Mouse (Mus musculus) adrenal gland, adult (tissue): ENCODE measurements around the gene Elavl3.
"Not testable (repeated sequence)": the region's sequence is repeated elsewhere in the genome, so short reads cannot be mapped to it uniquely, and the experiment has no call there.

ENCODE experiments used
- DNase-seq, 2 experiments: peaks; one replicate each; pipeline ENCODE4 v3.0.0; 2022 to 2023; ENCODE audit warnings: low spot score in 1 of 2; ENCODE audit not compliant: inconsistent age in 2 of 2

The Elavl3 gene

DNA sequence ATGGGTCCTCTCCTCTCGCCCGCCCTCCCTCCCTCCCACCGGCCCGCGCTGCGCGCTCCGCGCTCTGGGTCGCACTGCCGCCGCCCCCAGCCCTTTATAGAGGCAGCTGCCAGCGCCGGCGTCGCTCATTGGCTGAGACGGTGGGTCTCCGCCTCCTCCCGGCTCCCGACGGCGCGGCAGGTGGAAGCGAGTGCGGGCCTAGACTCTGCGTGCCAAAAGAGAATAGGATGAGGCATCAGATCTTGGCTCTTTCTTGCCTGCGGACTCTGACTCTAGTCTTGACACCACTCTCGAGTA lies at the start of gene Elavl3:
Elavl3 (minus strand) TSS at position 66 of the 297 bp plus-strand sequence.
- DNase-seq = peak in 1 of 2 experiments; percentile 42

DNA sequence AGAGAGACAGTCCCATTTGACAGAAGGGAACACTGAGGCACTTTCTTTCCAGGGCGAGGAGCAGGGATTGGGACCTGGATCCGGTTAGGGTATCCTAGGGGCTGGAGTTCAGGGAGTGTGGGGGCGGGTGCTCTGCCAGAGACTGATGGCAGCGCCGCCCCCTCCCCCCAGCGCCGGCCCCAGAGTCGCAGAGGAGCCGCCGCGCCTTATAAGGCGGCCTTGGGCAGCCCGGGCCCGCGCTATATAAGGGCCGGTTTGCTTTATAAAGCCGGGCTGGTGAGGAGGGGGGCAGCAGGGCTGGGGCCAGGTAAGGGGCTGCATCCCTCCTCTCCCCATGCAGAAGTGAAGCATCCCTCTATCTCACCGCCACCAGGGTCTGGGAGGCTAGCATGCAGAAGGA lies 48.1 kb upstream of the Elavl3 start:
- DNase-seq = no peak

DNA sequence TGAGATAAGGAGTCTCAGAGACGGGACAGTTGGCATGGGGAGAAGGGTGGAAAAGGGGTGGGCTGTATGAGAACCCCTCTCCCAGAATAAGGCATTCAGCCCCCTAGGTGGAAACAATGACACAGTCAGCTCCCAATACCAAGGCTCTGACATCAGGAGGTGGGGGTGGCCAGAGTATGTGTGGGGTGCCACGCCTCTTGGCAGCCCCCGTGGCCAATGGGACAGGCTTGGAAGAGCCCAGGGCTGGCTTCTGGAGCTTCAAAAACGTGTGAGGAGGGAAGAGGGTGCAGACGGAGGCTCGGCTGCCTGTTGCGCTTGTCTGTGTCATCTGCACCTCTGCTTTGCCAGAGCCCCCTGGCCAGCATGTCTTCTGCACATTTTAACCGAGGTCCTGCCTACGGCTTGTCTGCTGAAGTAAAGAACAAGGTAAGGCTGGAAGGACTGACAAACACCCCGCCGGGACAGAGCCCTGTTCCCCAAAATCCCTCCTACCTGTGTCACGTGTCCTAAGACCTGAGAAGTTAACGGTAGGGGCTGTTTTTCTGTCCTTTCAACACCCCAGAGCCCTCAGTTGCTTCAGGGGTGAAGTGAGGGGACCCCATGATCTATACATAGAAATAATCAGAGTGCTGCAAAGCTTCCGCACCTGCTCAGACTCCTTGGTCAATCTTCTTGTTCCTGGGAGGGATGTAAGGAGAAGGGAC lies 47.3 kb upstream of the Elavl3 start, which contains the start of gene Cnn1:
Cnn1 (plus strand) TSS at position 224 of the 704 bp plus-strand sequence.
- peak in 1 of 2 experiments; percentile 43 for DNase-seq

DNA sequence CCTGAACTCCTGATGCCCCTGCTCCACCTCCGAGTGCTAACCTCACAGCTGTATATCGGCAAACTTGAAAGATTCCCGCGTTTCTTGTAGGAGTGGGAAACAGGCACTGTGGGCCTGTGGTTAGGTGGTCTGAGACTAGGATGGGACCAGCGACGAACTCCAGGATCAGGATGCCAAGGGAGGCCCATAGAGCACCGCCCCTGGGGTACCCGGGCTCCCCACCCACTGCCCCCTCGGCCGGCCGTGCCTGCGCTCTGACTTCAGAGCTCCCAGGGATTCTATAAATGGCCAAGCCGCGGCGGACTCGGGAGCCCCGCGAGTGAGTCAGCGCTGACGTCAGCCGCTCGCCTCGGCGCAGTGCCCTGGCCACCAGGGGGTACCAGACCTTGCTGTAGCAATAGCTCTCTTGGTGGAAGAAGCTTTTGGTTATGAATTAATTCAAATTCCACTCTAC lies 44.1 kb upstream of the Elavl3 start:
- DNase-seq = peak; percentile 89 to 96

DNA sequence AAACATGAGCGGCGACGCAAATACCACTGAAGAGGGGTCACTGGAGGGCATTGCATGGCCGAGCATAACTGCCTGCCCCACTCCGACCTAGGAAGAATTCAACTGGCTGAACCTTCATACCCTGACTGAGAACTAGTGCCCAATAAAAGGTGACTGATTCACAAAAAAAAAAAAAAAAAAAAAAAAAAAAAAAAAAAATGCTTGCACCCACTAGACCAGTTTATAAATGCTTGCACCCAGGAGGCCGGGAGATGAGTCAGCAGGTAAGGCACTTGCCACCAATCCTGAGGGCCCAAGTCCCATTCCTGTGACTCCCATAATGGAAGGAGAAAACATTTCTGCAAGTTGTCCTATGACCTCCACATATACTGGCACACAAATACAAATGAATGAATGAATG lies 40.9 kb upstream of the Elavl3 start:
- DNase-seq = no peak

DNA sequence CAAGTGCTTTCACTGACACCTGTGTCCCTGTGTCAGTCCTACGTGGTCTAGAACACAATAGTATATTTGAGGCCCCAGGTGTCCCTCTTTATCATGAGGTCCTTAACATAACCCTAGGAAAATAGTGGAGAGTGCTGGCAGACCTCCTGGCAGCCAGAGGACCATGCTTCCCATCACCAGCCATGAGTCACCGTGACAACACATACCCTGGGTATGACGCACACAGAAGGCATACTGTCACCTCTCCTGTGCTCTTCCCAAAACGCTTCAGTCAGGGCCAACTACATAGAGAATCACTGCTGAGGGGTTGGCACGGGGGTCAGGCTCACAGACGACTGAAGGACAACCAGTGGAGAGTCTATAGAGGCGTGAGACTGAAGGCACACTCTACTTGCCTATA lies 38.2 kb upstream of the Elavl3 start:
- DNase-seq = peak; percentile 74 to 81

DNA sequence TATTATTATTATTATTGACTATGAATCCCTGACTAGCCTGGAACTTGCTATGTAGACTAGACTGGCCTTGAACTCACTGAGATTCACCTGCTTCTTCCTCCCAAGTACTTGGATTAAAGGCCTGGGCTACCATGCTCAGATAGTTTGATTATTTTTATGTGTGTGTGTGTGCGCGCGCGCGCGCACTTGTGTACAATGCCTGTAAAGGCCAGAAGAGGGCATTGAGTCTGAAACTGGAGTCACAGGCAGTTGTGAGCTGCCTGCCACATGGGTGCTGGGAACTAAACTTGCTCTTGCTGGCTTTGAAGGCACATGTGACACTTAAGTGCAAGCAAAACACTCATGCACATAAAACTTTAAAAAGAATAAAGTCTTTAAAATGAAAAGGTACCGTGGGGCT lies 37.5 kb upstream of the Elavl3 start:
- DNase-seq = no peak

DNA sequence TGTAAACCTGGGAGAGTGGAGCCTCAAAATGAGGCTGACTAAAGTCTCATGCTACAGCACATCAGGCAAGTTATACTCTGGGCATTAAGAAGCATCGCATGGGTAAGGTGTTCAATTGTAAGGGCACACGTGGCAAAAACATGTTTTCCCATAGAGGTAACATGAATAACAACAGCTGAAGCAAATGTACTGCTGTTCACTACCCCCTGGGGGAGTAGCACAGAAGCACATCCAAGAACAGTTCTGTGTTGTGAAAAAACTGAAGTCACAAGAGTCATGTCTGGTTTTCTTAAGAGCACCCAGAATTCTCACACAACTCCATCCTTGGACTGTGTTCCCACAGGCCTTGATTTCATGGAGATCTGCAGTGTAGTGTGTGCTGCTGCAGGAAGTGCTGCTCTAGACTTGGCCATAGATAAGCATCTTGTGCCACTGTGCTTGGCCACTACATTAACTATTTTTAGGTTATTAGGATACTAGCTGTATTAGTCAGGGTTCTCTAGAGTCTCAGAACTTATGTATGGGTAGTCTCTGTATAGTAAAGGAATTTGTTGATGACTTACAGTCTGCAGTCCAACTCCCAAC lies 35.3 kb upstream of the Elavl3 start:
- no peak for DNase-seq

DNA sequence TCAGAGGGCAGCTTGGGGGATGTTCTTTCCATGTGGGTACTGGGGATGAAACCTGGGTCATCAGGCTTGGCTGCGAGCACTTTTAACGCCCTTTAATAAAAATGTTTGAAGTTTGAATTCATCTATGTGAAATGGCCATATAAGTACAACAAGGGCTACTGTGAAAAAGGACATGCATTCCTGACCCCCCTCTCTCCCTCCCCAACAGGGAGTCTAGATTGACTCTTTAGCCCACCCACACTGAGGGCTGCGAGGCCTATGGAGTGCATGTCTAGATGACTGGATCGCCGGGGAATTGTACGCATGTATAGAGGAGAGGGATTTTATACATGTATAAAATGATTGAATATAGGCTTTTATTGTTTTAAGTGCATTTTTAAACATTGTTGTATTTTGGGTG lies 34.2 kb upstream of the Elavl3 start:
- DNase-seq = no peak

DNA sequence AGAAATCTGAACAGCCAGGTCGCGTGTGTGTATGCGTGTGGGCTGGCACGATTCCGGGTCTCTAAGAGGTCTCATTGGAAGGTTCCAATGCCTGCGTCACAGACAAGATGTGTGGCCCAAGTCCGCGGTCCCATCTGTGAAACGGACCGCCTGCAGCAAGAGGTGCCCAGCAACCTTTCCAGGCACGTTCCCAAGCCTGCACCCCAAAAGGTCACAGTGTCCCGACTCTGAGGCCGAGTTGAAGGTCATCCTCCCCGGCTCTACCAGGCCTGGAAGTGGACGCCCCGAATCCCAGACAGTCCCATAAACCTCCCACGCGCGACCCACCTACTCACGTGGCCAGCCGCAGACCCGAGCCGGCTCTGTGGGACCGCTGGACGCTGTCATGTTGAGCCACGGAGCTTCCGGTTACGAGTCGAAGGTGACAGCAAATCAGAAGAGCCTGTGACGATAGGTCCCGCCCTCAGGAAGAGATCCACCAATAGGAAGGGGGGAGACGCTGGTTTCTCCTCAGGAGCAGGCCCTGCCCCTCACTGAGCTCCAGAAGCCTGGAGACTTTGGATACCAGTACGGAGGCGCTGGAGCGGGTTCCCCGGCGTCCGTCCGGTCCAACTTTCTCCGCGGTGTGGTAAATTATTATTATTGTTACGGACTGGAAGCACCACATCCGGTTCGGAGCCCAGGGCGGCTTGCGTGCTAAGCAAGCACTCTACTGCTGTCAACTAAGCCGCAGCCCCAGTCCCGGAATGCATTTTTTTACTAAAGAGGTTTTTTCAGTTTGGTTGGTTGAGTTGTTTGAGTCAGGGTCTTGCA lies 33.4 kb upstream of the Elavl3 start, which contains the start of gene Ecsit:
Ecsit (minus strand) TSS at position 417 of the 813 bp plus-strand sequence.
- DNase-seq = peak; percentile 95 to 98

DNA sequence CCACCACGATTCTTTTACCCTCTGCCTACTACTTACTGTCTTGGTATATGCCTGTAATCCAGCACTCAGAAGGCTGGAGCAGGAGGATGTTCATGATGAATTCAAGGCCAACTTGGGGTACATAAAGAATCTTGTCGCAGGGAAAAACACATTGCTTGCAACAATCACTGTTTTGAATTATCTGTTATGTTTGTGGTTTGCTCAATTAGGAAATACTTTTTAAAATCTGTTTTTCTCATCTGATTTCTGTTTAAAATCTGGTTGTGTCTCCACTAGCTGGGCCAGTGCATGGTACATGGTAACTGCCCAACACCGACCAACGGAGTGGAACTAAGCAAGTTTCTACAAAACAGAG lies 32.8 kb upstream of the Elavl3 start:
- no peak for DNase-seq

DNA sequence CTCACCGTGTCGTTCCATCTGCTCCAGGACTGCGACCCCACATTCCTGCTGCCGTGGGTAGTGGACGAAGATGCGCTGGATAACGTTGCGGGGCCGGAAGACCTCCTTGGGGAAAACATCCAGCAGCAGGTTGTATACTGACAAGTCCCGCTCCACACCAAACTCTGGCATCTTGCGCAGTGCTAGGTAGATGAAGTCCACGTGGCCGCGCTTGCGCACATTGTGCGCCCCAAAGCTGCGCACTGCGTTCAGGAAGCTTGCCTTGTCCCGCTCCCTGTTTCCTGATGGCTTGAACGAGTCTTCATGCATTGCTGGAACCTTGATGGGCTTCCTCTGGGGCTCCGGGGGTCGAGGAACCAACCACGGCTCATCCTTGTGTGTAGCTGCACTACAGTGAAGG lies 24.4 kb upstream of the Elavl3 start:
- DNase-seq = no peak

DNA sequence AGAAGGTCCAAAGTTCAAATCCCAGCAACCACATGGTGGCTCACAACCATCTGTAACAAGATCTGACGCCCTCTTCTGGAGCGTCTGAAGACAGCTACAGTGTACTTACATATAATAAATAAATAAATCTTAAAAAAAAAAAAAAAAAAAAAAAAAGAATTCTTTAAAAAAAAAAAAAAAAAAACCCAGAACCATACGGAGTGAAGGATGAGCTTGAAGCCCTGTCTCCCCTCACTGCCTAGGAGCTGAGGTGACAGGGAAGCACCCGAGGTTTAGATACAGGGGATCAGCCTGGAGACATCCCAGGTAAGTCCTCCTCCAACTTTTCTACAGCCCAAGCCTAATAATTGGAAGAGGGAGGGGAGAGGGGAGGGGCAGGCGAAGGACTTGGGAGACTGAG lies 24.0 kb upstream of the Elavl3 start:
- not testable (repeated sequence) for DNase-seq

DNA sequence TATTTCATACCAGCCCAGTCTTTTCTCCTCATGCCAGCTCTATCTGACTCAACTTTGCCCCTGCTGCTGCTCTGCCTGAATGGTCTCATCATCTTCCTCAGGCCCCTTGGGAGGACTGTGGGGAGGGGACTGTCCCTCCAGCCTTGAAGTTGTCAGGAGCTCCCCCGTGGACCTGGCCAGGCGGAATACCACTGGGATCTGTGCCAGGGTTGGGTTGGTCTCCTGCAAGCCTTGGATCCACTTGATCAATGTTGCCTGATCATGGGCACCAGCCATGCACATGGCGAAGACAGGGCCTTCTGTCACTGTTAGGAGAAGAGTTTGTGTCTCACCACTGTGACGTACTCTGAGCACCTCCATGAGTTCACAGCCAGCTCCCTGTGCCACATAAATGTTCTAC lies 20.5 kb upstream of the Elavl3 start:
- DNase-seq = peak in 1 of 2 experiments; percentile 44

DNA sequence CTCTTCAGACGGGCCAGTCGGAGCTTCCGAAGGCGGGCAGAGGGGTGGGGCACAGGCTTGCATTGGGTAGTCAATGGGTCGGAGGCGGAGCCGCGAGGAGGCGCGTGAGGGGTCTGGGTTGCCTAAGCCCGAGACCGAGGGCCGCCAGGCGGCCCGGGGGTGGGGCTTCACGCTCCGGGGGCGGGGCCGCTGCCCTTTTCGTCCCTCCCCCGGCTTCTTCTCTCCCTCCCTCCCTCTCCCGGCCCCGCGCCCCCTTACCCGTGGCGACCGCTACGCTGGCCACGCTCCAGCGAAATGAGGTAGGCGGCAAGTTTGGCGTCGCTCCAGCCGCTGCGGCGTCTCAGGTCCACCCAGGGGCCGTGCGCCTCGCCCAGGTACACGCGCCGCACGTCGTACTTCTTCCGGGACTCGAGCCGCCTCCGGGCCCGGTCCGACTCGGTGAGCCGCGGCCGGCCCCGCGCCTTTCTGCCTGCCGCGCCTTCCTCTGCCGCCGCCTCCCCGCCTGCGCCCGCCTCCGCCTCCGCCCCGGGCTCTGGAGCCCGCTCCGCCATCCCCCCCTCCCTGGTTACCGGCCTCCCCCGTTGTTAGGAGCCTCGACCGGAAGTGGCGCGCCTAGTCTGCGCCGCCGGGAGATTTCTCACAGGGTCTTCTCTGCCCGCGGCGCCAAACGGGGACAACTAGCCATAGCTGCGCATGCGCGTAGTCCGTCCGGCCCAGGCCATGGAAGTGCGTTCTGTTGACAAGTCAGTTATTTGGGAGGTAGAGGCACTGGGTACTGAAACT lies 19.2 kb upstream of the Elavl3 start, which contains the start of the genes Gm49318 and Zfp653:
Gm49318 (minus strand) TSS at position 469 of the 783 bp plus-strand sequence.
Zfp653 (minus strand) TSS at position 586 of the 783 bp plus-strand sequence.
- DNase-seq = peak; percentile 98

DNA sequence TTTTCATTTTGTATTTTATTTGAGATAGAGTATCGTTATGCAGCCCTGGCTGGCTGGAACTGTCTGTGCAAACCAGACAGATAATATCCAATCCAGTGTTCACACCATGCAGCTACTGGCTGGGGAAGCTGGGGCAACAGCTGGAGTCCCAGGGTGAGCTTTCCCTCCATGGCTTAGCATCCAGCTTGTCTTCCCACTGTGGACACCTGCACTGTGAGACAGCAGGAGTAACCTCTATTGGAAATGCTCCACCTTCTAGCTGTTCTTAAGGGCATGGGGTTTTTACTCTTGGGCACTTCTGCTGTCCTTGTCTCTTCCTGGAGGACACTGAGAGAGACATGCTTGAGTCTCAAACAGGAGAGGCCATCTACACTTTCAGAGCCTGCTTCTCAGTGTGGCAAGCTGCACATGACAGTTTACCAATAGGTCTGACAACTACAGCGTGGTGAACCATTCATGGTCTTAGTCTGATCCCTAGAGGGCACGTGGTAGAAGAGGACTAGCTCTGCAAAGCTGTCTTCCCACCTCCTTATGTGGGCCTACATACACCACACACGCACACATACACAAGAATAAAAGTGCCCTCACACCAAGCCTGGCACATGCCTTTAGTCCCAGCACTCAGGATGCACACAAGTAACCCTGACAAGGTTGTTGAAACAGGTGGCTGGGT lies 18.2 kb upstream of the Elavl3 start:
- no peak for DNase-seq

DNA sequence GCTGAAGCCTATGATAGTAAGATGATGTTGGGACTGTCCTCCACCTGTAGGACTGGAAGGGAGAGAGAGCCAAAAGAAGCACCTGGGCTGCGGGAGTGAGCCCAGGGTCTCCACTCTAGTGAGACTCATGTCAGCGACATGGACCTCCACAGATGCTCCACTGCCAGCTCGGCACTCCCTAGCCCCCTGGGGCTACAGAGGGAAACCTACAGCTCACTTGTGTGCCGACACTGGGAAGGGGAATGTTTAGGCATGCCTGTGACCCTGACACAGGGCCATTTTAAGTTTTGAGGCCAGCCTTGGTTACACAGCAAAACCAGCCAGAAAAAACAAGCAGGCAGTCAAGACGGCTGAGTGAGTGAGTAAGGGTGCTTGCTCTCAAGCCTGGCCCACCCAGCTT lies 15.4 kb upstream of the Elavl3 start:
- no peak for DNase-seq

DNA sequence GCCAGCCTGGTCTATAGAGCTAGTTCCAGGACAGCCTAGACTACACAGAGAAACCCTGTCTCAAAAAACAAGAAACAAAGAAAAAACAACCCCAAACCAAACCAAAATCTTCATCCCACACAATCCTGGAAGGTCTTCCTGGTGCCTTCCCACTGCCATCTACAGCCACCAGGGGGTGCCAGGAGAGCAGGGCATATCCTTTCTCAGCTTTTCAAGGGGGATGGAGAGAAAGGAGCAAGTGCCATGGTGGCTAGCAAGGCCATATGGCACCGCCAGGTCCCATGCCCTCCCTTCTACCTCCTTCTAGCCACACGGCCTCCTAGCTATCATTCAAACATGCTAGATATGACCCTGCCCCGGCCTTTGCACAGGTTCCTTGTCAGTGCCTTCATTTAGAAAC lies 14.6 kb upstream of the Elavl3 start:
- peak in 1 of 2 experiments; percentile 85 for DNase-seq

DNA sequence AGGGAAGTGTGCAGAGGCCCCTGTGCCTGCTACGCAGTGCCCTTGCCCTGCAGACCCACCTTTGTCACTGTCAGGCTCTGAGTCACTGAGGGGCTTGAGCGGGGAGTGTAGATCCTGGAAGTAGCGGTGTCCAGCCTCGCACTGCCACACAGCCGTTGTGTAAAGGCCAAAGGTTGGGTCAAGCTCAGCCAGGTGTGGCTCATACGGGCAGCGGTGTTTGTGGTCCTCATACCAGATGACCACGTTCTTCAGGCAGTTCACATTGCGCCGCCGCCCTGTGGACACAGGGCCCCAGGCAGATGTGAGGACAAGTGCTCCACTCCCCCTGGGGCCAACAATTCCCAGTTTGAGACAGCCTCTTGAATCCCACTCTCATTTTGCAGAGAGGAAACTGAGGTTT lies 13.8 kb upstream of the Elavl3 start:
- no peak for DNase-seq

DNA sequence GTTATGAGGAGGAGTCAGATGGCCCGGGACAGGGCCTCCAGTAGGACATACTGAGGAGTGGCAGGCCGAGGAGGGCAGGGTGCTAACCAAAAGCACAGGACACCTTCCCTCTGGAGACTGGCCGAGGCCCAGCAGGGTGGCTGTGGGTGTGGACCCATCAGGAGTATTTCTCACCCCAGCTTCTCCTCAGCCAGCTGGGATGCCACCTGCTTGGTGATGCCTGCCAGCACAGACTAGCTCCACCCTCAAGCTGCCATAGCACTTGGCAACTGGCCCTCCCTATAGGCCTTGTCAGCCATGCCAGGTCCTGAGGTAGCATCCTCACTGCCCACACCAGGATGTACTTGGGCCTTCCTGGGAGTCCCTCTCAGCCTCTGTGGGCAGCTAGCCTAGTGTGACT lies 12.5 kb upstream of the Elavl3 start:
- DNase-seq = no peak

DNA sequence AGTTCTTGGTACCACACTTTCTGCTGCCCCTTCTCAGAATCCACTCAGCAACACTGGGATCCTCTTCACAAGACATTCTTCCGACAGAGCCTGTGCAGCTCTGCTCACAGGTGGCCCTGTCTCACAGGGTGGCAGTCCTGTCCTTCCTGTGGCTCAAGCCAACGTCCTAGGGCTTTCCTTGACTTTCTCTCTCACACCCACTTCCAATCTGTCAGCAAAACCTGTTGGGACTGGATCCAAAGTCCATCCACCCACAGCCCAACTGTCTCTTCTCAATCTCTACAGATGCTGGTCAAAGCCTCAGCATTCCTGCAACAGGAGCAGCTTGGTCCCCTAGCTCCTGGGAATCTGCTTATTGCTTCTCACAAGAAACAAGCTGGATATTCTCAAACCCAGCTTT lies 9.5 kb upstream of the Elavl3 start:
- no peak for DNase-seq
